Mouse (Mus musculus) midbrain, embryonic 14.5 days (tissue): ENCODE data around the gene Plxna4. TPM values are rescaled to one million over a fixed set of nuclear protein-coding genes. Genes with fewer than 3 reads are reported as not detected.

Source experiments
- ATAC-seq: fragments of 200-750 bp; cut with Nextera tagmentation; 2 replicates; pipeline ENCODE4 v1.8.0; 2017; ENCODE audit warnings: moderate number of reproducible peaks, moderate library complexity; ENCODE audit not compliant: low FRiP score, low TSS enrichment
- DNase-seq: peaks from one replicate; pipeline ENCODE4 v3.0.0-alpha.2; 2015
- H3K27ac ChIP-seq: fragments of 300-500 bp; sonication (generic); replicated peaks from 2 replicates; pipeline ENCODE4 v1.5.1; 2014; ENCODE audit warnings: mild to moderate bottlenecking, low read depth, low read length, moderate library complexity
- H3K27me3 ChIP-seq: fragments of 300-500 bp; sonication (generic); 2 replicates; pipeline ENCODE4 v1.6.1; 2014; ENCODE audit warnings: low read length, control low read depth, mixed read lengths; ENCODE audit not compliant: control insufficient read depth, insufficient read depth
- H3K36me3 ChIP-seq: fragments of 300-500 bp; sonication (generic); 2 replicates; pipeline ENCODE4 v1.6.1; 2014; ENCODE audit warnings: low read length, control low read depth; ENCODE audit not compliant: control insufficient read depth, insufficient read depth
- H3K4me1 ChIP-seq: fragments of 300-500 bp; sonication (generic); 2 replicates; pipeline ENCODE4 v1.6.1; 2014; ENCODE audit warnings: mild to moderate bottlenecking, antibody characterized with exemption, low read length, control low read depth; ENCODE audit not compliant: control insufficient read depth, insufficient read depth
- H3K4me2 ChIP-seq: fragments of 300-500 bp; sonication (generic); 2 replicates; pipeline ENCODE4 v1.6.1; 2014; ENCODE audit warnings: mild to moderate bottlenecking, low read length, moderate library complexity
- H3K4me3 ChIP-seq: fragments of 300-500 bp; sonication (generic); replicated peaks from 2 replicates; pipeline ENCODE4 v1.5.1; 2014; ENCODE audit warnings: low read depth, low read length
- H3K9ac ChIP-seq: fragments of 300-500 bp; sonication (generic); replicated peaks from 2 replicates; pipeline ENCODE4 v1.6.1; 2014; ENCODE audit warnings: mild to moderate bottlenecking, low read length, moderate library complexity
- H3K9me3 ChIP-seq: fragments of 300-500 bp; sonication (generic); 2 replicates; pipeline ENCODE4 v1.6.1; 2016; ENCODE audit warnings: low read length, control low read depth, mixed read lengths; ENCODE audit not compliant: control insufficient read depth
- WGBS: fragments of 180-500 bp; shearing (Covaris S2); extraction: QIAGEN DNeasy Blood & Tissue Kit; methylation state at CpG from one replicate; pipeline ENCODE4 v1.1.7; 2014; 5-methylcytosine and 5-hydroxymethylcytosine counted together
- polyA plus RNA-seq: library from polyadenylated mRNA; unstranded; fragments of >200 nt; fragmentation: Nextera tagmentation; extraction: Ambion mirVana; gene quantifications from 2 replicates; pipeline ENCODE4 v1.2.1, GENCODE M21; 2014

Gene Plxna4
- polyA plus RNA-seq, 1 experiment from 2014 or later: 16.2 TPM

DNA sequence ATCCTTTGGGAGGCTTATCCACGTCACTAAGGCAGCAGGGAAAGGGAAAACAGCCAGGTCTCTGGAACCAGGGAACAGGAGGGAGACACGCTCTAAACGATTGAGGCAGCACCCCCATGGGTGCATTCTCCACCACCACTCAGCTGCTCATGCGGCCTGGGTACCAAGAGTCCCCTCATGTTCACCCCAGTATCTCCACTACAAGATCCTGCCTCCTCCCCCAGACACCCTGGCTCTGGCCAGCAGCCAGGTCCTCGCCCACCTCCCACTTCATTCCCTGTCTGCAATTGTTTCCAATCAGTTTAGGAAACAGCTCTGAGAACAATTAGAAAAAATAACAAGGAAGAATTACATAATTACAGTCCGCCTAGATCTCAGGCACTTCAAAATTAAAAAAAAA is 150.8 kb downstream of the Plxna4 start:
- no peaks in the 10 kb centered on the region for H3K36me3 ChIP-seq
- H3K4me2 ChIP-seq: no peak overlapping the region
- ATAC-seq: no peak
- no peak overlapping the region for H3K4me3 ChIP-seq
- 83% methylated on average over 6 of the region's 6 CpGs for WGBS
- H3K27me3 ChIP-seq: no peaks in the 10 kb centered on the region
- H3K27ac ChIP-seq: no peak overlapping the region
- no peaks in the 10 kb centered on the region for H3K9me3 ChIP-seq
- no peak for DNase-seq
- no peak overlapping the region for H3K9ac ChIP-seq
- H3K4me1 ChIP-seq: no peaks in the 10 kb centered on the region

DNA sequence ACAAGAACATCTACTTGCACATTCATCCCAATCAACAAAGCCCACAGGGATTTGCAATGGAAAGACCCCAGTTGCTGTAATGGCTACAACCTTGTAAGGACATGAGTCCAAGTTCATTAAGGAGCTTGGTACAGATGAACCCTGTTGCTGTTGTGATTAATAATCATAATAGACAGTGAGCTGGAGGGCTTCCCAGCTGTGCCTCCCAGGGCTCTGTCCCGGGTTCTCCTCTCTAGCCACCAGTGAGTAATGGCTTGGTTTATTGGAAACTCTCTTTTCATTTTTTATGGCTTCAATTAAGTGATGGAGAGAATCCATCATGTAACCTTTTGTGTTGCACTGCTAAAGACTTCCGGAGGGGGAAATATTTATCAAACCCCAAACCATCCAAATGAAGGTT is 164.9 kb downstream of the Plxna4 start:
- no peaks in the 10 kb centered on the region for H3K9me3 ChIP-seq
- H3K4me1 ChIP-seq: no peaks in the 10 kb centered on the region
- no peaks in the 10 kb centered on the region for H3K27me3 ChIP-seq
- H3K27ac ChIP-seq: no peak overlapping the region
- H3K36me3 ChIP-seq: no peaks in the 10 kb centered on the region
- no peak for ATAC-seq
- no peak overlapping the region for H3K4me3 ChIP-seq
- no peak for DNase-seq
- H3K4me2 ChIP-seq: no peak overlapping the region
- 90% methylated on average over 2 of the region's 2 CpGs for WGBS
- no peak overlapping the region for H3K9ac ChIP-seq

DNA sequence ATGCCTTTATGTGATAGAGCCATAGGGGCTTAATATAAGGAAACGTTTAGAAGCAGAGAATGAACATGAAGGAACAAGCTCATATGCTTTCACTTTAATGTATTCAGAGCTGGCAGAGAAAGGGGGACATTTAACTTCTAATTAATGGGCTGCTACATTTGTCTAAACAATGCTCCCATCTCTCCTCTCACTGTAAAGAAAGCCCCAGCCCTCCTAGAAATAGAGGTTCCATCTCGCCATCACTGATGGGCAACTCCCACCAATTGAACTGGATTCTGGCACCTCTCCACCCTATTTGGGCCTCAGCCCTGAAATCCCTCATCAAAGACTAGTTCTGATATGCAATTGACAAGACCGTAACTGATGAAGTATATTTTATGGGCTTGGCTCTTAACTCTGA is 167.4 kb downstream of the Plxna4 start:
- Histone ChIP-seq H3K9ac (no peak overlapping the region), H3K4me3 (no peak overlapping the region), H3K27ac (no peak overlapping the region), H3K36me3 (no peaks in the 10 kb centered on the region), H3K4me2 (no peak overlapping the region), H3K27me3 (no peaks in the 10 kb centered on the region), H3K9me3 (no peaks in the 10 kb centered on the region), H3K4me1 (no peaks in the 10 kb centered on the region)
- 89% methylated on average over 3 of the region's 3 CpGs for WGBS
- no peak for DNase-seq
- no peak for ATAC-seq

DNA sequence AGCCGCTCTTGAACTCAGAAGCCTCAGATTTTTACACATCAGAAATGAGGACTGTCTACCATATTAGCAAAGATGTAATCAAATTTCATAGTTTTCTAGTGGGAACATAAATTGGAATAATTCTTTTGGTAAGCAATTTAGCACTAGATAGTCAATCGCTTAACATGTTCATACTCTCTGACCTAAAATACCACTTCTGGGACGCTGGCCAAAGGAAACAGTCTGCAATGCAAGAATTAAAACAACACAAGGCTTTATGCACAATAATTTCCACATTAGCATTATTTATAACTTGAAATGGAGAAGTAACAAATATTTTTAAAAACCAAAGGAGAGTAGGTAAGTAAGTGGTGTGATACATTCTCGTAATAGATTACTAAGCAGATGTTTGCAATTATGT is 170.6 kb downstream of the Plxna4 start:
- ATAC-seq: no peak
- Histone ChIP-seq H3K27me3 (no peaks in the 10 kb centered on the region), H3K4me1 (0 out of 2 replicates have a peak, but pooled peaks cover 7% of the 10 kb centered on the region), H3K9ac (no peak overlapping the region), H3K27ac (no peak overlapping the region), H3K4me2 (no peak overlapping the region), H3K9me3 (no peaks in the 10 kb centered on the region), H3K36me3 (no peaks in the 10 kb centered on the region), H3K4me3 (no peak overlapping the region)
- WGBS: 92% methylated on average over 4 of the region's 4 CpGs
- DNase-seq: no peak

DNA sequence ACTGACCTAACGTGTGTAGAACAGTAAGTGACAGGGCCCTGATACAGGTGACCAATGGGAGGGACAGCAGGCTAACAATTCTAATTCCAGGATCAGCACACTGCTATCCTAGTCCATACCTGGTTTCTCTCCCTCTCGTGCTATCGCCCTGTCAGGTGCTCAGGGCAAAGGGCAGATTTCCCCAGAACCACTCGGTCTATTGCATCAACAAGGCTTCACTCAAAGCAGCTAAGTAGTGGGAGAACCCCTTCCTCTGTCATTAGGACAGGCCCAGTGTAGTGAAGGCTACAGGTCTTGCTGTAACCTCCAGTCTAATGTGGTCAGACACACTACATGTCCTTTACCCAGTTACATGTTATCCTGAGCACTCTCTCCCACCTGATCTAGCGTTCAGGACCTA is 176.7 kb downstream of the Plxna4 start:
- 89% methylated on average over 5 of the region's 5 CpGs for WGBS

DNA sequence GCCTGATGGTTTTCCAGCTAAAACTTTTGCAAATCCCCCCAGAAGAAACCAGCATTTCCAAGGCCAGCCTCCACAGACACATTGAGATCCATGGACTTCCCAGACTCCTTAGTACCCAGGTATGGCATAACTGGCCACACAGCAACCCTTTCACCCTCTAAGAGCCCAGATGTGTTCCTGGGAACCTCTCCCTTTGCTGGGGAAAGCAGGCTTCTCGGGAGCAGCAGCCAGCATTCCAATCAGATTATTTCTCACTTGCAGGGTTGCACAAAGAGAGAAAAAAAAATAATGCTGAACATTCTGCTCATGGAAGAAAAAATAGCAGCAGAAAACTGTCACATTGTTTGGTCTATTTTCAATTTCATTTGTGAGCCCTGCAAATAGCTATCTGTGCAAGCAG is 178.4 kb downstream of the Plxna4 start:
- H3K36me3 ChIP-seq: no peaks in the 10 kb centered on the region
- ATAC-seq (no peak), DNase-seq (no peak)
- 0 out of 2 replicates have a peak, but pooled peaks cover 14% of the 10 kb centered on the region for H3K4me1 ChIP-seq
- H3K4me3 ChIP-seq: no peak overlapping the region
- WGBS: 43% methylated on average over 1 of the region's 1 CpGs
- no peak overlapping the region for H3K27ac ChIP-seq
- H3K27me3 ChIP-seq: no peaks in the 10 kb centered on the region
- no peak overlapping the region for H3K9ac ChIP-seq
- H3K9me3 ChIP-seq: no peaks in the 10 kb centered on the region
- no peak overlapping the region for H3K4me2 ChIP-seq

More for the DNA sequence above, 176.7 kb downstream of the Plxna4 start:
- no peak overlapping the region for H3K4me3 ChIP-seq
- H3K9me3 ChIP-seq: no peaks in the 10 kb centered on the region
- no peaks in the 10 kb centered on the region for H3K36me3 ChIP-seq
- DNase-seq (no peak), ATAC-seq (no peak)
- no peak overlapping the region for H3K27ac ChIP-seq
- no peaks in the 10 kb centered on the region for H3K27me3 ChIP-seq
- 0 out of 2 replicates have a peak, but pooled peaks cover 14% of the 10 kb centered on the region for H3K4me1 ChIP-seq
- no peak overlapping the region for H3K9ac ChIP-seq
- no peak overlapping the region for H3K4me2 ChIP-seq

DNA sequence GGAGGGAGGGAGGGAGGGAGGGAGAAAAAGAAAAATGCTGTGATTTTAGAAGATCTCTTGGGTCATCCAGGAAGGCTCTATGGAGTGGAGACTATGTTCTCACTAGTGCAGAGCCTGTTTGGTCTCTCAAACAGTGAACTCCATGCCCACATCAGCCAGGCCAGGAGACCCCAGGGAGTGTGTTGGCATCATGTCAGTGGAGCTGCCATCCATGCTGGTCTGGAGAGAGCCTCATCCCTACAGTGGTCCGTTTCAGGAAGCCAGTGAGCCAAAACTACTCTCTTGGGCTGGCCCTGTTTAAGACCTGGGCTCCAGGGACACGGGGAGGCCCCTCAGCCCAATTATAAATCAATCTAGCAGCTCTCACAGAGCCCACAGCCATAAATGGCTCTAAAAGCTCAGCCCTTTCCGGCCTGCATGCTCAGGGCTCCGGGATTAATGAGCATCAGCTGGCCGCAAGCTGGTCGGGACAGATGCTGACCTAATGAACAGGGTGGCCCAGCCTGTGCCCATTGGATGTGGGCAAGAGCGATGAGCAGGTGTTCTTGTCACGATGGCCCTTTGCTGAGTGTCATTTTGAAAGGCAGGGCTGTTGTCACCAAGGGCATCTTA is 180.3 kb downstream of the Plxna4 start:
- 50% methylated on average over 8 of the region's 8 CpGs for WGBS
- no peak; the same call in 1 of the 2 replicates for ATAC-seq
- peak; percentile 45 for DNase-seq

DNA sequence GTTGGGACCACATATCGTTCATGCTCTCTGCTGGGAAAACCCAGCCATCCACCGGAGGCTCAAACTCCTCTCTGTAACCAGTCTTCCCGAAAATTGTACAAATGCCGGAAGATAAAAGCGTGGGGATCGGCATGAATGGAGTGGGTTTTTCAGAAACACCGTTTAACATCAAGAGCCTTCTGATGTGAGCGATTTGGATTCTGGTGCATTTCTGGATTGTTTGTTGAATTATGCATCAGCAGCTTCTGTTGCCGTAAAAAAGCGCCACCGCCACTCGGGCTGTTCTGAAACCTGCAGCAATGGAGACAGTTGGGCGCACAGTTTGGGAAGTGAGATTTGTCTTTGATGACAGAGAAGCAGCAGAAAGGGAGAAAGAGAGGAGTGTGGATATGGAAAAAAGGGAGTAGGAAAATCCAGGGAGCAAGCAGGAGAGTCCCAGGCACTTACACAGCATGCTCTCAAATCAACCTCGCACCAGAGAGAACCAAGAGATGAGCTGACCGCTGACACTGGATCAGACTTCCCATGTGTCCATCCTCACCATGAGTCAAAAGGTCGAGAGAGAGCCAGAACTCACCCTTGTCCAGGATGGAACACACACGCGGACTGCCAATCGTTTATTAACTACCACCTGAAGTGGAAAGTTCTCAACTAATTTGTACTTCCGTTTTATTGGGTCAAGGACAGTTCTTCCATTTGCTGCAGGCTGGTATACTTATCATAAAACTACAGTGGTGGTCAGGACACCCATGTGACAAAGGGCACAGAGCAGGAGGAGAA is 181.5 kb downstream of the Plxna4 start:
- H3K4me2 ChIP-seq: no peak overlapping the region
- H3K36me3 ChIP-seq: no peaks in the 10 kb centered on the region
- H3K27ac ChIP-seq: no peak overlapping the region
- no peaks in the 10 kb centered on the region for H3K27me3 ChIP-seq
- no peaks in the 10 kb centered on the region for H3K9me3 ChIP-seq
- ATAC-seq (no peak), DNase-seq (peak; percentile 49)
- no peak overlapping the region for H3K9ac ChIP-seq
- H3K4me3 ChIP-seq: no peak overlapping the region
- WGBS: 86% methylated on average over 20 of the region's 20 CpGs
- H3K4me1 ChIP-seq: peaks cover 13% of the 10 kb centered on the region

More for the DNA sequence above, 180.3 kb downstream of the Plxna4 start:
- H3K27me3 ChIP-seq: no peaks in the 10 kb centered on the region
- H3K9ac ChIP-seq: no peak overlapping the region
- H3K4me3 ChIP-seq: no peak overlapping the region
- H3K9me3 ChIP-seq: no peaks in the 10 kb centered on the region
- no peak overlapping the region for H3K27ac ChIP-seq
- H3K4me1 ChIP-seq: peaks cover 17% of the 10 kb centered on the region
- H3K4me2 ChIP-seq: no peak overlapping the region
- H3K36me3 ChIP-seq: no peaks in the 10 kb centered on the region
